Mouse (Mus musculus) embryonic facial prominence, embryonic 15.5 days (tissue): ENCODE measurements around the gene Slc25a54. TPM values are rescaled to one million over a fixed set of nuclear protein-coding genes. Genes with fewer than 3 reads are reported as not detected.

Experiments used
- ATAC-seq: fragments of 200-750 bp; cut with Nextera tagmentation; 2 replicates; pipeline ENCODE4 v1.8.0; 2017; ENCODE audit warnings: low read depth, moderate TSS enrichment; ENCODE audit not compliant: insufficient number of reproducible peaks, low FRiP score, low TSS enrichment
- H3K27ac ChIP-seq: fragments of 300-500 bp; sonication (generic); replicated peaks from 2 replicates; pipeline ENCODE4 v1.5.1; 2015; ENCODE audit warnings: mild to moderate bottlenecking, inconsistent platforms
- H3K27me3 ChIP-seq: fragments of 300-500 bp; sonication (generic); 2 replicates; pipeline ENCODE4 v1.6.1; 2015; ENCODE audit warnings: inconsistent platforms
- H3K36me3 ChIP-seq: fragments of 300-500 bp; sonication (generic); 2 replicates; pipeline ENCODE4 v1.6.1; 2015; ENCODE audit warnings: mild to moderate bottlenecking, inconsistent platforms
- H3K4me1 ChIP-seq: fragments of 300-500 bp; sonication (generic); 2 replicates; pipeline ENCODE4 v1.6.1; 2015; ENCODE audit warnings: inconsistent platforms
- H3K4me2 ChIP-seq: fragments of 300-500 bp; sonication (generic); replicated peaks from 2 replicates; pipeline ENCODE4 v1.6.1; 2015; ENCODE audit warnings: mild to moderate bottlenecking, inconsistent platforms
- H3K4me3 ChIP-seq: fragments of 300-500 bp; sonication (generic); replicated peaks from 2 replicates; pipeline ENCODE4 v1.5.1; 2015; ENCODE audit warnings: mild to moderate bottlenecking, inconsistent platforms
- H3K9ac ChIP-seq: fragments of 300-500 bp; sonication (generic); 2 replicates; pipeline ENCODE4 v1.6.1; 2015; ENCODE audit warnings: inconsistent platforms
- H3K9me3 ChIP-seq: fragments of 300-500 bp; sonication (generic); replicated peaks from 2 replicates; pipeline ENCODE4 v1.6.1; 2016; ENCODE audit warnings: inconsistent platforms
- WGBS: fragments of 180-500 bp; shearing (Covaris S2); methylation state at CpG from one replicate; pipeline ENCODE4 v1.1.7; 2015; 5-methylcytosine and 5-hydroxymethylcytosine counted together
- microRNA-seq: library from miRNA; unstranded; fragments of <30 nt; microRNA quantifications from one replicate; pipeline ENCODE4, GENCODE M21; 2016; ENCODE audit warnings: borderline number of aligned reads
- polyA plus RNA-seq: library from polyadenylated mRNA; unstranded; fragments of >200 nt; fragmentation: Nextera tagmentation; extraction: Ambion mirVana; gene quantifications from 2 replicates; pipeline ENCODE4 v1.2.1, GENCODE M21; 2015

The Slc25a54 gene
- polyA plus RNA-seq, 1 experiment from 2014 or later, result not detected

- H3K36me3 ChIP-seq, result peaks cover 35% of the 10 kb centered on the region
- H3K4me1 ChIP-seq, result no peaks in the 10 kb centered on the region
- H3K9me3 ChIP-seq, result no peaks in the 10 kb centered on the region
- WGBS, result 84% methylated on average over 8 of the region's 8 CpGs
- no peak overlapping the region for H3K27ac ChIP-seq
- no peak overlapping the region for H3K9ac ChIP-seq
- no peak overlapping the region for H3K4me2 ChIP-seq
- ATAC-seq, result no peak
- H3K27me3 ChIP-seq, result no peaks in the 10 kb centered on the region
- H3K4me3 ChIP-seq, result no peak overlapping the region
Observed at GRCm38 (mm10) chr3:109165214-109165829, 85.1 kb downstream of the Slc25a54 start.

Small RNA genes lying within 50 kb of the gene (microRNA-seq; reads per million reads assigned to microRNA genes)
- not detected for gene Gm44384

Other genes starting within 250 kb of the Slc25a54 start
- gene Stxbp3, start 239.9 kb upstream of the Slc25a54 start, polyA plus RNA-seq, result 42.1 and 44.0 TPM in 2 replicates
- gene Fndc7, start 190.5 kb upstream of the Slc25a54 start, polyA plus RNA-seq, result 0.70 and 0.94 TPM in 2 replicates
- gene Prpf38b, start 168.7 kb upstream of the Slc25a54 start, polyA plus RNA-seq, result 78.5 and 85.1 TPM in 2 replicates
- gene Henmt1, start 140.6 kb upstream of the Slc25a54 start, polyA plus RNA-seq, result 0.77 and 0.80 TPM in 2 replicates
- gene Gm9857, start 140.0 kb upstream of the Slc25a54 start, polyA plus RNA-seq, result 0.67 and 0.80 TPM in 2 replicates
- gene Fam102b, start 52.9 kb upstream of the Slc25a54 start, polyA plus RNA-seq, result 10.7 and 12.9 TPM in 2 replicates
- gene Slc25a24, start 42.7 kb downstream of the Slc25a54 start, polyA plus RNA-seq, result 46.9 and 49.5 TPM in 2 replicates